Mouse (Mus musculus) heart, adult 2 months (tissue): ENCODE measurements around the gene Fkbp5. TPM values are rescaled to one million over a fixed set of nuclear protein-coding genes. Genes with fewer than 3 reads are reported as not detected.
A peak's percentile ranks its signal among the peaks of the same experiment; 100 is the strongest.

ENCODE experiments used
- DNase-seq, 2 experiments: peaks; one replicate each; pipeline ENCODE4 v3.0.0; 2021
- H3K27ac ChIP-seq: fragments of 200-600 bp; 2 replicates; pipeline ENCODE4 v1.8.1; 2022
- H3K27me3 ChIP-seq: fragments of 200-500 bp; 2 replicates; pipeline ENCODE4 v1.6.1; 2012; ENCODE audit warnings: mild to moderate bottlenecking, low read length, inconsistent platforms, mixed read lengths; ENCODE audit not compliant: control insufficient read depth, insufficient read depth
- H3K36me3 ChIP-seq: fragments of 200-500 bp; 2 replicates; pipeline ENCODE4 v1.6.1; 2012; ENCODE audit warnings: low read length, inconsistent platforms; ENCODE audit not compliant: control insufficient read depth, insufficient read depth
- H3K4me1 ChIP-seq: fragments of 200-500 bp; 2 replicates; pipeline ENCODE4 v1.6.1; 2011; ENCODE audit warnings: low read length; ENCODE audit not compliant: control insufficient read depth, insufficient read depth
- H3K4me3 ChIP-seq: fragments of 200-600 bp; 2 replicates; pipeline ENCODE4 v1.8.1; 2022
- H3K79me2 ChIP-seq: fragments of 200-500 bp; replicated peaks from 2 replicates; pipeline ENCODE4 v1.6.1; 2012; ENCODE audit warnings: mild to moderate bottlenecking, inconsistent platforms, low read length, moderate library complexity, mixed read lengths; ENCODE audit not compliant: control insufficient read depth, insufficient read depth
- H3K9ac ChIP-seq: fragments of 200-500 bp; 2 replicates; pipeline ENCODE4 v1.6.1; 2012; ENCODE audit warnings: low read depth, mild to moderate bottlenecking, control low read depth, inconsistent platforms, low read length, mixed read lengths
- CTCF ChIP-seq: fragments of 200-600 bp; IDR thresholded peaks from 2 replicates; pipeline ENCODE4 v1.8.1; 2022; ENCODE audit warnings: antibody characterized with exemption, mild to moderate bottlenecking, moderate library complexity
- EP300 ChIP-seq: fragments of 200-500 bp; IDR thresholded peaks from 2 replicates; pipeline ENCODE4 v1.6.1; 2011; ENCODE audit warnings: low read depth, low read length, control low read depth; ENCODE audit not compliant: insufficient read depth
- POLR2A ChIP-seq: fragments of 200-500 bp; IDR thresholded peaks from 2 replicates; pipeline ENCODE4 v1.6.1; 2011; ENCODE audit warnings: mild to moderate bottlenecking, low read depth, low read length, control low read depth; ENCODE audit not compliant: insufficient read depth
- whole genome bisulfite sequencing: fragments of 180-500 bp; shearing (Covaris S2); methylation state at CpG from one replicate; pipeline ENCODE4 v1.1.7; 2018; 5-methylcytosine and 5-hydroxymethylcytosine counted together
- intact Hi-C: fragments of 180-260 bp; cut with DNase I; formaldehyde crosslinking; loops from one replicate; pipeline ENCODE4 v1.15.1; 2025
- polyA plus RNA-seq: library from polyadenylated mRNA; depleted of rRNA; stranded (reverse); fragments of >200 nt; gene quantifications from 2 replicates; pipeline ENCODE4 v1.2.3, GENCODE M21; 2012
- total RNA-seq, 2 experiments: library from RNA; stranded (reverse); gene quantifications; 2 replicates each; pipeline ENCODE4 v1.2.3; 2021

Gene Fkbp5
- total and polyA plus RNA-seq, 3 experiments: 8.5 to 70.2 (median 63.3) TPM

GRCm38 (mm10) chr17:28451914-28452313 lies 65.4 kb downstream of the Fkbp5 start:
- intact Hi-C loops: no loop called here

GRCm38 (mm10) chr17:28451487-28451886 lies 65.8 kb downstream of the Fkbp5 start:
- Histone ChIP-seq H3K79me2 (no peaks in the 10 kb centered on the region), H3K36me3 (no peaks in the 10 kb centered on the region)
- WGBS: 93% methylated on average over 5 of the region's 5 CpGs

More at GRCm38 (mm10) chr17:28451914-28452313, 65.4 kb downstream of the Fkbp5 start:
- WGBS: 97% methylated on average over 3 of the region's 3 CpGs
- no peak for DNase-seq
- no peaks in the 10 kb centered on the region; the same call in 1 of the 2 replicates for H3K4me1 ChIP-seq
- H3K27me3 ChIP-seq: no peaks in the 10 kb centered on the region
- no peak overlapping the region for H3K27ac ChIP-seq
- H3K9ac ChIP-seq: no peak overlapping the region
- no peak overlapping the region for H3K4me3 ChIP-seq
- H3K79me2 ChIP-seq: no peaks in the 10 kb centered on the region
- TF ChIP-seq EP300: no peak
- no peak for TF ChIP-seq POLR2A
- TF ChIP-seq CTCF: no peak
- no peaks in the 10 kb centered on the region for H3K36me3 ChIP-seq

GRCm38 (mm10) chr17:28448225-28448624 lies 69.1 kb downstream of the Fkbp5 start:
- H3K27me3 ChIP-seq: no peaks in the 10 kb centered on the region
- H3K4me1 ChIP-seq: peaks cover 2% of the 10 kb centered on the region
- H3K27ac ChIP-seq: no peak overlapping the region
- WGBS: 78% methylated on average over 6 of the region's 6 CpGs
- H3K9ac ChIP-seq: no peak overlapping the region
- intact Hi-C loops: no loop called here
- H3K36me3 ChIP-seq: no peaks in the 10 kb centered on the region
- H3K79me2 ChIP-seq: no peaks in the 10 kb centered on the region
- no peak for DNase-seq
- H3K4me3 ChIP-seq: no peak overlapping the region
- no peak for TF ChIP-seq POLR2A
- TF ChIP-seq CTCF: no peak
- TF ChIP-seq EP300: no peak

More at GRCm38 (mm10) chr17:28451487-28451886, 65.8 kb downstream of the Fkbp5 start:
- Histone ChIP-seq H3K4me3 (no peak overlapping the region), H3K9ac (no peak overlapping the region), H3K4me1 (peaks cover 2% of the 10 kb centered on the region), H3K27me3 (no peaks in the 10 kb centered on the region), H3K27ac (no peak overlapping the region)
- intact Hi-C loops: no loop called here
- TF ChIP-seq POLR2A (no peak), EP300 (no peak), CTCF (no peak)
- DNase-seq: no peak

- WGBS: 77% methylated on average over 7 of the region's 7 CpGs
- Histone ChIP-seq H3K4me1 (peaks cover 2% of the 10 kb centered on the region), H3K79me2 (no peaks in the 10 kb centered on the region), H3K27me3 (no peaks in the 10 kb centered on the region), H3K36me3 (no peaks in the 10 kb centered on the region), H3K4me3 (no peak overlapping the region), H3K9ac (no peak overlapping the region), H3K27ac (no peak overlapping the region)
- TF ChIP-seq CTCF (no peak), POLR2A (no peak), EP300 (no peak)
- intact Hi-C loops: no loop called here
- DNase-seq: no peak
Observed at GRCm38 (mm10) chr17:28447789-28448188, 69.5 kb downstream of the Fkbp5 start.

GRCm38 (mm10) chr17:28446820-28447168 lies 70.5 kb downstream of the Fkbp5 start:
- TF ChIP-seq POLR2A: no peak
- TF ChIP-seq EP300: no peak
- TF ChIP-seq CTCF: no peak
- no peak overlapping the region for H3K4me3 ChIP-seq
- 59% methylated on average over 5 of the region's 5 CpGs for WGBS

GRCm38 (mm10) chr17:28445886-28446819 lies 71.2 kb downstream of the Fkbp5 start:
- intact Hi-C loops: no loop called here
- peak; percentile 40 to 46 for DNase-seq
- 75% methylated on average over 12 of the region's 12 CpGs for WGBS

More at GRCm38 (mm10) chr17:28446820-28447168, 70.5 kb downstream of the Fkbp5 start:
- no peaks in the 10 kb centered on the region for H3K79me2 ChIP-seq
- no peaks in the 10 kb centered on the region for H3K27me3 ChIP-seq
- H3K9ac ChIP-seq: no peak overlapping the region
- H3K27ac ChIP-seq: no peak overlapping the region
- intact Hi-C loops: no loop called here
- H3K36me3 ChIP-seq: no peaks in the 10 kb centered on the region
- H3K4me1 ChIP-seq: peaks cover 2% of the 10 kb centered on the region
- DNase-seq: no peak

More at GRCm38 (mm10) chr17:28445886-28446819, 71.2 kb downstream of the Fkbp5 start:
- Histone ChIP-seq H3K4me1 (peaks cover 2% of the 10 kb centered on the region), H3K27me3 (no peaks in the 10 kb centered on the region), H3K79me2 (no peaks in the 10 kb centered on the region), H3K4me3 (no peak overlapping the region), H3K36me3 (no peaks in the 10 kb centered on the region), H3K9ac (no peak overlapping the region), H3K27ac (no peak overlapping the region)
- TF ChIP-seq POLR2A (no peak), EP300 (no peak), CTCF (no peak)
